Mouse (Mus musculus): ENCODE results near the gene Hdhd3.

Hdhd3 gene

GRCm38 (mm10) chr4:62477542-62478244 is 25.6 kb downstream of the Hdhd3 start:
- DNase-seq (ENCODE audit: low spot score in 2 of 2), result no peak

DNA sequence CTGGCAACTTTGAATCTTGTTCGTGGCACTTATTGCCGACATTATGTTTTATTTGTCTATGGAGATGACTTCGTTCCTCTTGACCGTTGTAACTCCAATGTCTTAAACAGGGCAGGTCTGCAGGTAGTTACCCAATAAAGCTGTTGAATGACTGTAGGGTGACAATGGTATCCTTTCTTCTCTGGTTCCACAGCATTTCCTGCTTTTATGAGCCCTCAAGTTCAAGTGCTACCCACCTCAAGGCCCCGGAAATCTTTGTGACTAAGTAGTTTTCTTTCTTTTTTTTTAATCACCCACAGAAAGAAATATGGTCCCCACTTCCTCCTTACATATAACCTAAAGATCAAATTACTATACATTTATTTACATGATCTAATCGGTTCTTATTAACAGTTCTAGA is 27.5 kb downstream of the Hdhd3 start:
- DNase-seq (ENCODE audit: low spot score in 2 of 2), result no peak

DNA sequence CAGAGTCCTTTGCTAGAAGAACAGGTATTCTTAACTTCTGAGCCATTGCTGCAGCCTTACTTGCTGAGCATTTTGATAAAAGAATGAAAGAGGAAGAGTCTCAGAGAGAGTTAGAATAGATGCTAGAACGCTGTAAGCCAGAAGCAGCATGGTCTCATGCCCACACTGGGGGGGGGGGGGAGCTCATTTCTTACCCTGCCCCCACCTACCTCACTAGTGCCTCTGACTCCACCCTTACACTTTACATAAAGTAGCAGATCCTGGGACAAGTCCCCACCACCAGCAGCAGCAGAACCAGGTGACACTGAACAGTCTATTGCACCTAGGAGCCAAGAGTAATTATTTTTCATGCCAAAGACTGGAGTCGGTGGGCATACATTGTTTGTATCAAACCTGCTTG is 28.1 kb downstream of the Hdhd3 start:
- no peak for DNase-seq (ENCODE audit: low spot score in 2 of 2)

DNA sequence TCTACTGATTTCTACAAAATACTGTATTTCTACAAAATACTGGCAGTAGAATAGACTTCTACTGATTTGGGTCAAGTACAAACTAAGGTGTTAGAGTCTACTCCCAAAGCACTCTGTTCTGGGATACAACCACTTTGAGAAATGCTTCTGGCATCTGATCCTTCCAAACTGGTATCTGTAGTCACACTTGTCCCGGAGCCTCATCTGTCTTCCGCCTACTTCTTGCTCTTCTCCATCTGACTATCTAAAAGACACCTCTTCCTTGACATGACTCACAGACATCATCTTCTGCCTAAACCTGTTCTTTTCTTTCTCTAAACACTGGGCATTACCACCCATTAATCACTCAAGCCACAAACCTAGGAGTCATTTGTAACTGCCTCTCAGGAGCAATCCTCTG is 31.2 kb downstream of the Hdhd3 start:
- no peak for DNase-seq (ENCODE audit: low spot score in 2 of 2)

DNA sequence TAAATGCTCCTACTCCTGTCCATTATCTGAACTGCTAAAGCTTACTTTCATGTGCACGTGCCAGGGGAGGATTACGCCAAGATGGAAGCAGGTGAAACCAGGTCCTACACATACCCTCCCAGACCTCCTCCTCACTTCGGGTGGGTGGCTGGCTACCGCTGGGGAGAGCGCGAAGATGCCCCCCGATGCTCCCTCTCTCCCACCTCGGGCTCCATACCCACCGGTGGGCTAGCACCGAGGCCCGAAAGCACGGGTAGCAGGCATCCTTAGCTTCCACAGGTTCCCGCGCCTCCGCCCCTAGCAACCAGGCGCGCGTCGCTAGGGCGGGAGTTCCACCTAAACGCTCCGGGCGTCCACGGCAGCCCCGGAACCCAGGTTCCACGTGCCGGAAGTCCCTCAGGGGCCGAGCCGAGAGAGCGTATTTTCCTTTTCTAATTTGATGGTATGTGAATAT is 32.6 kb downstream of the Hdhd3 start, which contains the start of gene Wdr31:
Wdr31 (minus strand) TSS at position 299 of the 454 bp plus-strand sequence.
- peak; percentile 65 to 82 for DNase-seq (ENCODE audit: low spot score in 2 of 2)

- DNase-seq (ENCODE audit: low spot score in 2 of 2), result no peak
Observed at GRCm38 (mm10) chr4:62468158-62468557, 35.1 kb downstream of the Hdhd3 start.

GRCm38 (mm10) chr4:62463124-62463523 is 40.1 kb downstream of the Hdhd3 start:
- DNase-seq (ENCODE audit: low spot score in 2 of 2), result no peak

DNA sequence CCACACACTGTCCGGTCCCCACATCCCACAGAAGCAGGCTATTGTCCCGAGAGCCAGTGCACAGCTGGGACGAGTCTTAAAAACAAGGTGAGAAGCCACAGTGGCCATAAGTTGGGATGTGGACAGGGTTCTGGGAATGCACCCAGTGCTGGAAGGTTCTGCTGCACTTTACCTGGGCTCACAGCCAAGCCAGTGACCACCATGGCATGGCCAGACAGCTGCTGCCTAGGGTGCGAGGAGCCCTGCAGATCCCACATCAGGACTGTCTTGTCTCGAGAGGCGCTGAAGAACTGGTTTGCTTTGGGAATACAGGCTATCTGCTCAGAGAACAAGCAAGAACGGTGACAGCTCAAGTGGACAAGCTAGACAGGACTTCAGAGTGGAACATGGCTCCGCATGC is 42.9 kb downstream of the Hdhd3 start:
- no peak for DNase-seq (ENCODE audit: low spot score in 2 of 2)

DNA sequence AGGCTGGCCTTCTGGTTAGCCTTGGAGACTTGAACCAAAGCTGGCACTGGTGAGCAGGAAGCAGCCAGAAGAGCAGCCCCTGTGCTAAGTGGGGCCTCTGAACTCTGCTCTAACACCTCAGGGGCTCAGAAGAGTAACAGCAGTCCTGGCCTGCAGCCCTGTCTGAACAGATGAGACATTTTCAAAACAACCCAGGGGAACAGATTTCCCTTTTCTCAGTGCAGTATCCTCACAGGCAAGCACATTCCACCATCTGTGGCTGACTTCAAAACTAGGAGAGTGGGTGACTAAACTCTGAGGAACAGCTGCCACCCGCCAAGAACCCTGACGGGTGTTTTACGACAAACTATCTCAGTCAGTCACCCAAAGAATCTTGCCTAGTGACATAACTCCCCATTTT is 44.2 kb downstream of the Hdhd3 start:
- DNase-seq (ENCODE audit: low spot score in 2 of 2), result peak in 1 of 2 experiments; percentile 24

GRCm38 (mm10) chr4:62454995-62455394 is 48.3 kb downstream of the Hdhd3 start:
- DNase-seq (ENCODE audit: low spot score in 2 of 2), result no peak

Measured in frontal cortex, postnatal 10 days (tissue).